Mouse (Mus musculus) MEL (cell line): ENCODE data around the gene Sipa1l3. TPM values are rescaled to one million over a fixed set of nuclear protein-coding genes. Genes with fewer than 3 reads are reported as not detected.

ENCODE experiments used
- DNase-seq: peaks from one replicate; pipeline ENCODE4 v3.0.0; 2011; ENCODE audit warnings: low read depth, low spot score
- H3K27ac ChIP-seq: 2 replicates; pipeline ENCODE4 v1.5.1; 2012; ENCODE audit warnings: low read depth, mild to moderate bottlenecking, control low read depth, low read length, moderate library complexity; ENCODE audit not compliant: control insufficient read depth
- H3K27me3 ChIP-seq, 2 experiments: fragments of 150-350 bp in 1 of 2; sonication (generic) in 1 of 2; 2 replicates each; pipeline ENCODE4 v1.6.1; 2012; ENCODE audit warnings: low read length in 2 of 2, mild to moderate bottlenecking in 2 of 2, improper control_type of control experiment in 1 of 2, moderate library complexity in 1 of 2; ENCODE audit not compliant: insufficient read depth in 2 of 2, control insufficient read depth in 1 of 2
- H3K36me3 ChIP-seq, 2 experiments: 2 replicates each; pipeline ENCODE4 v1.6.1; 2012 to 2014; ENCODE audit warnings: low read length in 2 of 2, improper control_type of control experiment in 1 of 2, inconsistent platforms in 1 of 2, mild to moderate bottlenecking in 1 of 2; ENCODE audit not compliant: insufficient read depth in 2 of 2, control insufficient read depth in 1 of 2
- H3K4me1 ChIP-seq, 2 experiments: fragments of 150-350 bp in 1 of 2; sonication (generic) in 1 of 2; 2 replicates each; pipeline ENCODE4 v1.6.1; 2012; ENCODE audit warnings: low read length in 2 of 2, improper control_type of control experiment in 1 of 2, mild to moderate bottlenecking in 1 of 2; ENCODE audit not compliant: insufficient read depth in 2 of 2, control insufficient read depth in 1 of 2
- H3K4me3 ChIP-seq, 2 experiments: fragments of 150-350 bp in 1 of 2; sonication (generic) in 1 of 2; 2 replicates each; pipeline ENCODE4 v1.5.1; 2012; ENCODE audit warnings: low read depth in 2 of 2, low read length in 2 of 2, mild to moderate bottlenecking in 2 of 2, moderate library complexity in 2 of 2, control low read depth in 1 of 2, improper control_type of control experiment in 1 of 2; ENCODE audit not compliant: control insufficient read depth in 1 of 2, insufficient read depth in 1 of 2
- H3K79me2 ChIP-seq: 2 replicates; pipeline ENCODE4 v1.6.1; 2012; ENCODE audit warnings: mild to moderate bottlenecking, low read length, moderate library complexity; ENCODE audit not compliant: control insufficient read depth, poor library complexity, insufficient read depth
- H3K9ac ChIP-seq: 2 replicates; pipeline ENCODE4 v1.6.1; 2012; ENCODE audit warnings: low read depth, mild to moderate bottlenecking, control low read depth, low read length, moderate library complexity; ENCODE audit not compliant: control insufficient read depth, poor library complexity, severe bottlenecking
- H3K9me3 ChIP-seq: fragments of 150-350 bp; sonication (generic); replicated peaks from 2 replicates; pipeline ENCODE4 v1.6.1; 2012; ENCODE audit warnings: mild to moderate bottlenecking, low read length, improper control_type of control experiment, moderate library complexity; ENCODE audit not compliant: insufficient read depth
- CHD2 ChIP-seq: IDR thresholded peaks from 2 replicates; pipeline ENCODE4 v1.6.1; 2011; ENCODE audit warnings: low read length, improper control_type of control experiment
- CTCF ChIP-seq, 3 experiments: IDR thresholded peaks in 2 of 3; conservative IDR thresholded peaks in 1 of 3; 2 replicates each; pipeline ENCODE4 v1.5.1; 2011 to 2012; ENCODE audit warnings: low read length in 3 of 3, low read depth in 2 of 3, mild to moderate bottlenecking in 2 of 3, improper control_type of control experiment in 1 of 3, inconsistent platforms in 1 of 3, mixed read lengths in 1 of 3, moderate library complexity in 1 of 3; ENCODE audit not compliant: control insufficient read depth in 1 of 3, insufficient read depth in 1 of 3, poor library complexity in 1 of 3, severe bottlenecking in 1 of 3
- EP300 ChIP-seq, 2 experiments: IDR thresholded peaks; 2 replicates each; pipeline ENCODE4 v1.6.1; 2011; ENCODE audit warnings: improper control_type of control experiment in 2 of 2, low read length in 2 of 2, low read depth in 1 of 2, mild to moderate bottlenecking in 1 of 2
- JUND ChIP-seq: IDR thresholded peaks from 2 replicates; pipeline ENCODE4 v1.6.1; 2011; ENCODE audit warnings: low read depth, mild to moderate bottlenecking, improper control_type of control experiment, low read length
- MAFK ChIP-seq: IDR thresholded peaks from 2 replicates; pipeline ENCODE4 v1.6.1; 2011; ENCODE audit warnings: low read depth, mild to moderate bottlenecking, low read length, improper control_type of control experiment, borderline replicate concordance
- NELFE ChIP-seq: IDR thresholded peaks from 2 replicates; pipeline ENCODE4 v1.6.1; 2011; ENCODE audit warnings: low read depth, low read length, improper control_type of control experiment
- POLR2AphosphoS2 ChIP-seq: IDR thresholded peaks from 2 replicates; pipeline ENCODE4 v1.6.1; 2011; ENCODE audit warnings: low read length, improper control_type of control experiment
- TAL1 ChIP-seq: IDR thresholded peaks from 2 replicates; pipeline ENCODE4 v1.6.1; 2012; ENCODE audit warnings: mild to moderate bottlenecking, inconsistent platforms, low read length, moderate library complexity, mixed read lengths
- ZC3H11A ChIP-seq: IDR thresholded peaks from 2 replicates; pipeline ENCODE4 v1.6.1; 2012; ENCODE audit warnings: low read depth, mild to moderate bottlenecking, inconsistent platforms, low read length, improper control_type of control experiment
- ZMIZ1 ChIP-seq: IDR thresholded peaks from 2 replicates; pipeline ENCODE4 v1.6.1; 2012; ENCODE audit warnings: low read depth, mild to moderate bottlenecking, inconsistent platforms, low read length, improper control_type of control experiment, moderate library complexity
- polyA plus RNA-seq, 2 experiments: library from polyadenylated mRNA; stranded (reverse) in 1 of 2; unstranded in 1 of 2; fragments of >175 nt in 1 of 2; fragments of >200 nt in 1 of 2; gene quantifications; 2 replicates each; pipeline versions ENCODE4 v1.2.1 to v1.2.4; 2012; ENCODE audit warnings: low replicate concordance in 2 of 2, low read depth in 1 of 2; ENCODE audit not compliant: insufficient read length in 2 of 2, insufficient read depth in 1 of 2, missing spikeins in 1 of 2
- total RNA-seq: library from RNA; depleted of rRNA; stranded (reverse); fragments of 300-350 nt; gene quantifications from 2 replicates; pipeline ENCODE4 v1.2.3, GENCODE M21; 2012

Gene Sipa1l3
- total and polyA plus RNA-seq, 3 experiments: 14.9 to 49.4 TPM; not detected in 1

DNA sequence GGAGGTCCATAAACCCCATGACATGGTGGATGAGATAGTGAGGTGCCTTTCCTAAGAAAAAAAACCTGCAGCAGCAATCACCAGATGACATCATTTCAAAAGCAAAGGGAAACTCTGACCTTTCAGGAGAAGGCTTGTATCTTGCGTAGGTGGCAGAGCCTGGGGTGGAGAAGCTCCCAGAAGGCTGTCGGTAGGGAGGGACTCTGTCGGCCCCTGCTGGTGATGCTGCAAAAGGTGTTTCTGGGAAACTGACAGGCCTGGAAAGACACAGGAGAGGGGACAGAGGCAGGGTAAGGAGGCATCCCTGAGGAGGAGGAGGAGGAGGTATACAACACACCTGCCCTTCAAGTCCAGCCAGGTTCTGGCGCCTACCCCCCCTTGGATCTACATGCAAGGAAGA lies 154.4 kb downstream of the Sipa1l3 start (continued):
- TF ChIP-seq JUND (no peak), CTCF (IDR thresholded peaks at IDR 0.05 in 2 of 3, conservative IDR thresholded peaks at IDR 0.05 in 1 of 3; ENCODE audit: control insufficient read depth in 1 of 3, insufficient read depth in 1 of 3, low read depth in 2 of 3, low read length in 3 of 3, poor library complexity in 1 of 3, severe bottlenecking in 1 of 3) (peak; percentile 48 to 74 (median 64))
- TF ChIP-seq, all 39 proteins: peak for 4

DNA sequence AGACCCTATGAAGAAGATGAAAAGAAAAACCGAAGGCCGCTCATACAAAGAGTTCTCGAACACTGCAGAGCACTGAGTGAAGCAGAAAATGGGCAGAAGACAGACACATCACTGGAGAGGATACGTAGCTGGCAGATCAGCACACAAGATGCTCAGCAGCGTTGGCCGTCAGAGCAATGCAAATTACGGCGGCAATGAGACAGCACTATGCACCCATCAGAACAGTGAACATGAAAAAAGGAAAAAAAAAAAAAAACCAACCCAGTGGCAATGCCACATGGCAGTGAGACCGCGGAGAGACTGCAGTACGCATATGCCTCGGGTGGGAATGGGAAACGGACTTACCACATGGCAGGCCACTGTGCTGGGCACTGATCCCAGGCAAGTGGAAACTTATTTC lies 156.9 kb downstream of the Sipa1l3 start:
- TF ChIP-seq EP300 (IDR thresholded peaks at IDR 0.05; ENCODE audit: low read depth in 1 of 2, low read length in 2 of 2) (no peak), ZMIZ1 (no peak), POLR2AphosphoS2 (no peak), JUND (no peak)
- no peaks in the 10 kb centered on the region for H3K36me3 ChIP-seq
- no peak for DNase-seq
- no peaks in the 10 kb centered on the region for H3K27me3 ChIP-seq
- no peaks in the 10 kb centered on the region for H3K4me1 ChIP-seq
- H3K9ac ChIP-seq: no peak overlapping the region
- no peaks in the 10 kb centered on the region for H3K79me2 ChIP-seq
- H3K27ac ChIP-seq: no peak overlapping the region
- H3K4me3 ChIP-seq: no peak overlapping the region
- no peaks in the 10 kb centered on the region for H3K9me3 ChIP-seq

DNA sequence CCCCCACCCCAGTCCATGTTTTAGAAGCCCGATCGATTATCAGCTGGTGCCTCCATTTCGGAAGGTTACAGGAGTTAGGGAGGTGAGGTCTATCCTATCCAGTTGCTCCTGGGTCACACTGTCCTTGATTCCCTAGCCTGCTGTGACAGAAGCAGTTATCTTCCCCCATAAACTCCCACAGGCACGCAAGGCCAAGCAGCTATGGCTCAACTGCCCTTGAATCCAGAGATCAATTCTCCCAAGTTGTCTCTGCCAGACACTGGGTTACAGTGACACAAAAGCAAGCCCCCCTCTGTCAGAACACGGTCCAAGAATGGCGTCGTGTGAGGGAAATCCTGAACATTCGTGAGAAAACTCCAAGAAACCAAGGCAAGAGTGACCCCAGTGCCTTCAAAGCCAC lies 163.0 kb downstream of the Sipa1l3 start:
- H3K9ac ChIP-seq: no peak overlapping the region
- no peaks in the 10 kb centered on the region for H3K27me3 ChIP-seq
- no peak overlapping the region for H3K4me3 ChIP-seq
- H3K4me1 ChIP-seq: no peaks in the 10 kb centered on the region
- H3K9me3 ChIP-seq: no peaks in the 10 kb centered on the region
- no peak for DNase-seq
- H3K36me3 ChIP-seq: no peaks in the 10 kb centered on the region; a peak in 1 of 4 replicates
- TF ChIP-seq CHD2 (no peak), ZC3H11A (no peak), POLR2AphosphoS2 (no peak)
- TF ChIP-seq, all 39 proteins: peak for 0
- no peak overlapping the region for H3K27ac ChIP-seq
- no peaks in the 10 kb centered on the region for H3K79me2 ChIP-seq

DNA sequence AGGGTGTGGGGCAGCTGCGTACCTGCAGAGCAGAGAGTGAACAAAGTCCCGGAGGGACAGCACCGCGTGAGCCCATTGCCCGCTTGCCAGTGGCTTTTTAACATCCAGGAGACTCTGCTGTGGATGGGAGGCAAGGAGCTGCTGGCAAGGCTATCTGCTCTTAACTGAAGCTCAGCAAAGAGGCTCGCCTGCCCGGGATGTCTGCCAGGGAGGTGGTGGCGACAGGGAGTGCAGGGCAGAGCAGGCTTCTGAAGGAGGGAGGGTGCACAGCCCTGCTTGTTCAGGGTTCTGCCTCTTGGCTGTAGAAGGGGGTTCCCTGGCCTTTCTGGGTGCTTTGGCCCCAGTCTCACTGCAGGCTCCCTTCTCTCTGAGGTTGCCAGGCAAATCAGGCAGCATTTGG lies 164.3 kb downstream of the Sipa1l3 start:
- Histone ChIP-seq H3K9ac (no peak overlapping the region), H3K79me2 (no peaks in the 10 kb centered on the region), H3K4me3 (no peak overlapping the region), H3K4me1 (no peaks in the 10 kb centered on the region), H3K9me3 (no peaks in the 10 kb centered on the region), H3K27ac (no peak overlapping the region), H3K27me3 (no peaks in the 10 kb centered on the region), H3K36me3 (no peaks in the 10 kb centered on the region; a peak in 1 of 4 replicates)
- no peak for DNase-seq
- no peak for TF ChIP-seq MAFK
- no peak for TF ChIP-seq TAL1
- TF ChIP-seq NELFE: no peak
